Mouse (Mus musculus): ENCODE results near the gene Surf1.

- no peak for TF ChIP-seq POLR2A (IDR thresholded peaks at IDR 0.05; ENCODE audit: insufficient read depth, low read length)
- no peak for TF ChIP-seq CTCF (IDR thresholded peaks at IDR 0.05; ENCODE audit: low read depth, low read length)
These were observed 6.9 kb downstream of the Surf1 start for GRCm38 (mm10) chr2:26909387-26909784.
